Mouse (Mus musculus) right cerebral cortex, postnatal 10 days (tissue): ENCODE measurements at regions not wholly inside any gene's neighbourhood (a gene's known extent, or its start where the extent isn't known, plus 50 kb on each side); places are given as distances from the start of the nearest gene placed in this dataset.

ENCODE experiments used
- DNase-seq, 2 experiments: peaks; one replicate each; pipeline ENCODE4 v3.0.0; 2021; ENCODE audit warnings: low spot score in 2 of 2

GRCm38 (mm10) chr2:6263565-6263964 lies 50.7 kb upstream of the Echdc3 start:
- DNase-seq, result no peak

GRCm38 (mm10) chr2:6264085-6264783 lies 51.4 kb upstream of the Echdc3 start:
- DNase-seq, result no peak

- DNase-seq, result no peak
Measured at GRCm38 (mm10) chr2:6265117-6265516, 52.3 kb upstream of the Echdc3 start.

GRCm38 (mm10) chr2:6267066-6267465 lies 54.2 kb upstream of the Echdc3 start:
- DNase-seq, result no peak

GRCm38 (mm10) chr2:6267537-6267936 lies 54.7 kb upstream of the Echdc3 start:
- peak; percentile 67 to 79 for DNase-seq

GRCm38 (mm10) chr2:6272514-6272913 lies 50.0 kb upstream of the Usp6nl start:
- DNase-seq, result no peak
